Mouse (Mus musculus) T-helper 2 cell (primary cell): ENCODE results near the gene Eif4h.

ENCODE experiments used
- in situ Hi-C: fragments of 300-600 bp; cut with MboI, MseI; formaldehyde crosslinking; loops from one replicate; pipeline ENCODE4 v1.15.1; 2025; ENCODE audit warnings: high pct_unique_total_duplicates

Eif4h gene

GRCm38 (mm10) chr5:134611810-134612521 is 27.3 kb downstream of the Eif4h start:
- in situ Hi-C loops = no loop called here

GRCm38 (mm10) chr5:134609916-134610643 is 29.2 kb downstream of the Eif4h start:
- in situ Hi-C loops = no loop called here

- in situ Hi-C loops = no loop called here
These were observed 32.2 kb downstream of the Eif4h start for GRCm38 (mm10) chr5:134607121-134607520.

GRCm38 (mm10) chr5:134606314-134606713 is 33.0 kb downstream of the Eif4h start:
- in situ Hi-C loops = no loop called here

GRCm38 (mm10) chr5:134604376-134604775 is 34.9 kb downstream of the Eif4h start:
- in situ Hi-C loops = no loop called here

GRCm38 (mm10) chr5:134597711-134598110 is 41.6 kb downstream of the Eif4h start:
- in situ Hi-C loops = no loop called here

- in situ Hi-C loops = no loop called here
These were observed 46.2 kb downstream of the Eif4h start for GRCm38 (mm10) chr5:134593093-134593492.

GRCm38 (mm10) chr5:134592026-134592581 is 47.2 kb downstream of the Eif4h start:
- in situ Hi-C loops = no loop called here

GRCm38 (mm10) chr5:134589900-134590299 is 49.4 kb downstream of the Eif4h start:
- in situ Hi-C loops = no loop called here

- in situ Hi-C loops = loop anchor here (5.0 kb wide), 1 partner anchor 82 kb away; no protein-coding TSS in a partner anchor
These were observed 54.5 kb downstream of the Eif4h start for GRCm38 (mm10) chr5:134584798-134585197.

- in situ Hi-C loops = loop anchor here (5.0 kb wide), 1 partner anchor 82 kb away; no protein-coding TSS in a partner anchor
These were observed 55.4 kb downstream of the Eif4h start for GRCm38 (mm10) chr5:134583884-134584213.

- in situ Hi-C loops = loop anchor here (5.0 kb wide), 1 partner anchor 81 kb away; no protein-coding TSS in a partner anchor
These were observed 56.0 kb downstream of the Eif4h start for GRCm38 (mm10) chr5:134583006-134583883.

- in situ Hi-C loops = loop anchor here (5.0 kb wide), 1 partner anchor 80 kb away; no protein-coding TSS in a partner anchor
These were observed 56.9 kb downstream of the Eif4h start for GRCm38 (mm10) chr5:134582221-134582907.

- in situ Hi-C loops = loop anchor here (5.0 kb wide), 1 partner anchor 79 kb away; no protein-coding TSS in a partner anchor
These were observed 58.1 kb downstream of the Eif4h start, which contains the start of gene Rfc2 for GRCm38 (mm10) chr5:134581146-134581545. Gene Rfc2, plus strand, starts transcription at chr5:134581366.

- in situ Hi-C loops = loop anchor here (10.0 kb wide), 1 partner anchor 576 kb away; no protein-coding TSS in a partner anchor
These were observed 60.2 kb downstream of the Eif4h start for GRCm38 (mm10) chr5:134579135-134579534.

- in situ Hi-C loops = loop anchor here (10.0 kb wide), 1 partner anchor 577 kb away; no protein-coding TSS in a partner anchor
These were observed 61.8 kb downstream of the Eif4h start for GRCm38 (mm10) chr5:134577534-134577933.

GRCm38 (mm10) chr5:134576517-134577220 is 62.6 kb downstream of the Eif4h start:
- in situ Hi-C loops = loop anchor here (10.0 kb wide), 1 partner anchor 578 kb away; no protein-coding TSS in a partner anchor

- in situ Hi-C loops = loop anchor here (10.0 kb wide), 1 partner anchor 579 kb away; no protein-coding TSS in a partner anchor
These were observed 63.5 kb downstream of the Eif4h start for GRCm38 (mm10) chr5:134575833-134576232.

GRCm38 (mm10) chr5:134572508-134573214 is 66.6 kb downstream of the Eif4h start:
- in situ Hi-C loops = loop anchor here (10.0 kb wide), 1 partner anchor 582 kb away; no protein-coding TSS in a partner anchor
